Mouse (Mus musculus) lung, postnatal 14 days (tissue): Measurements from ENCODE around the gene Gmds.

Experiments
- DNase-seq: peaks from one replicate; pipeline ENCODE4 v3.0.0; 2021

The Gmds gene

DNA sequence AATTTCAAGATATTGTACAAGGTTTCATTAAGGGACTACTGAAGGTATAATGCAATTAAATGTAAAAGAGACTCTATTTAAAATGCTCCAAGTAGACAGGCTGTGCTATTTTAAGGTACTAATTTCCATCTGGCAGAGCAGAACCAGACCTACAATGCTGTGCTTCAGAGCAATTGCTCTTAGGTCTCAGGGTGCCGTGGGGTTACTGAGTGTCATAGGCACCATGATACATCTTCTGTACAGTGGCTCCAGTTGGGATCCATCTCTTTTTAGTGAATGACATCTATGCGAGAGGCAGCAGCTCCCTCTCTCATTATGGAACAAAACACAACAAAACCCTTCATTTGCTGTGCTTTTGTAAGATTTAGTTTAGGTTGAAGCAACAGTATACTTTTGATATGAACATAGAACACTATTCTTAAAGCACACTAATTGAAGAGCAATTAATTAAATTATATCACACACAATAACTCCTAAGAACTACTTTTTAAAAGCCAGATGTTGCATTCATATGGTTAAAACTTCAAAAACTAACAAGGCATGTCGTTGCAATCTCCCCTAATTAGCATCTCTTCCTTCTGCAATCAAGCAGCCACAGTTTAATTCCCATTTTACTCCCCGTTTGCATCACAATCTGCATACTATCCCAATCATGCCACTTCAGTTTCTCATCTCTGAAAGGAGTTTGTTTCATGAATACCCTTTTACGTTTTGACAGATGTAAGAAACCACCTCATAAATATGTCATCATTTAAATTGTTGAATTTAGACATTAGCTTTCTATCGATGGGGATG is 317.9 kb downstream of the Gmds start:
- no peak for DNase-seq

DNA sequence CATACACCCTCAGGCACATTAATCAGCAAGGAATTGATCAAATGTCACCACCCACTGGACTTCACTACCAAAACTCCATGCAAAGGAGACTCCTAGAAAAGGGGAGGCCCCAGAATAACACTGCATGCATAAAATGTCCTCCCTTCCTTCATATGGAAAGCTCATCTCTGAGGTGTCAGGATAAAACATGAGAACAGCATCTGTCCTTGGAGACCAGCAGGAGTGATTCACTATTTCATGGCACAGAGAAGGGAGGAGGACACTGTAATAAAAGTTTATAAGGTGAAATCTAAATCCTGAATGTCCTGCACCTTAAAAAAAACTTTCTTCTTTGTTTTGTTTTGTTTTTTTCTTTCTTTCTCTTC is 319.3 kb downstream of the Gmds start:
- no peak for DNase-seq

DNA sequence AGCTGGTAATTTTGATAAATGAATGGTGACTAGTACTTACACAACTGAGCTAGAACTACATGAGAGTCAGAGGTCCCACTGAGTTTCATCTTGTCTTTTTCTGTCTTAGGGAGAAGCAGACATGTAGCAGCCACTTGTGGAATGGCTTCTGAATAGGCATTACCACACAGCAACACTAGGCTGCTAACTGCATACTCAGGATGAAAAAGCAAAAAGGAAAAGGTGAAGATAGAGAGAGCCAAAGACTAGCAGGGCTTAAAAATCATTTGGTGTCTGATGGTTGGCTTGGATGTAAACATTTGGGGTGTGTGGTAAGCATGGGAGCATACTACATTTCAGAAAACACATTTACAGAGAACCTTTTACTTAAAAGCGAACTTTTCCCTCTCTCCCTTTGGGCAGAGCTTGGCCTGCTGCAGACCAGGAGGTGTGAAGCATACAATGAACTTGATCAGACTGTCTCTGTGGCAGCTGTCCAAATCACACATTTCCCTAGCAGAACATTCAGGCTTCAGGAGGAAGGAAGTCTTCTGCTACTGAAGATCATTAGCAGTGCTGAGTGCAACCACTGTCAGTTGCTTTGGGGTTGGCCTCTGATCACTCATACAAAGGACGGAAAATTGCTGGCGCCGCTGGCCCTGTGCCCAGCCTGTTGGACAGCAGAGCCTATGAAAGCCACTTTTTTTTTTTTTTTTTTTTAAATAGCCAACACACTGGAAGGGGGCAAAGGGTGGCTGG is 319.9 kb downstream of the Gmds start:
- peak; percentile 74 for DNase-seq

- DNase-seq, result no peak
Observed at GRCm38 (mm10) chr13:32008802-32009201, 329.7 kb downstream of the Gmds start.

DNA sequence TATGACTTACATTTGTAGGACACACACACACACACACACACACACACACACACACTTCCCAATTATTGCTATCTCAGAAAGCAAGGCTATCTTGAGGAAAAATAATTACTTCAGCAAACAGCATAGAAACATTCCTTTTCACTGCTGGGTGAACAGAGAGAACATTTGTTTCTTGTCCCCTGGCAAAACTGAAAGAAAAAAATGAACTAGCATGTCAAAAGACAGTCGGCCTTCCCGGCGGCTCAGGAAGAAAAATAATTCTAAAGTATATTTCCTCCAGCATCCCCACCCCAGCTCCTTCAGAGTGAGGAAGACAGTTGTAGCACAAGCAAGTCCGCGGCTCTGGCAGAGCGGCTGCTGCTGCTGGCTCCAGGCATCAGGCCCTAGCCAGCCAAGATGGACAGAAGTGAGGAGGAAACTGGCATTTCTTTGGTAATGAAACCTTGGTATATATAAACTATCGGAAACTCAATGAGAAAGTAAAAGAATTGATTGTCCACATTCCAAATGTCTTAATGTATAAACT is 330.4 kb downstream of the Gmds start:
- DNase-seq, result no peak

- no peak for DNase-seq
Observed at GRCm38 (mm10) chr13:31993391-31993790, 345.1 kb downstream of the Gmds start.

DNA sequence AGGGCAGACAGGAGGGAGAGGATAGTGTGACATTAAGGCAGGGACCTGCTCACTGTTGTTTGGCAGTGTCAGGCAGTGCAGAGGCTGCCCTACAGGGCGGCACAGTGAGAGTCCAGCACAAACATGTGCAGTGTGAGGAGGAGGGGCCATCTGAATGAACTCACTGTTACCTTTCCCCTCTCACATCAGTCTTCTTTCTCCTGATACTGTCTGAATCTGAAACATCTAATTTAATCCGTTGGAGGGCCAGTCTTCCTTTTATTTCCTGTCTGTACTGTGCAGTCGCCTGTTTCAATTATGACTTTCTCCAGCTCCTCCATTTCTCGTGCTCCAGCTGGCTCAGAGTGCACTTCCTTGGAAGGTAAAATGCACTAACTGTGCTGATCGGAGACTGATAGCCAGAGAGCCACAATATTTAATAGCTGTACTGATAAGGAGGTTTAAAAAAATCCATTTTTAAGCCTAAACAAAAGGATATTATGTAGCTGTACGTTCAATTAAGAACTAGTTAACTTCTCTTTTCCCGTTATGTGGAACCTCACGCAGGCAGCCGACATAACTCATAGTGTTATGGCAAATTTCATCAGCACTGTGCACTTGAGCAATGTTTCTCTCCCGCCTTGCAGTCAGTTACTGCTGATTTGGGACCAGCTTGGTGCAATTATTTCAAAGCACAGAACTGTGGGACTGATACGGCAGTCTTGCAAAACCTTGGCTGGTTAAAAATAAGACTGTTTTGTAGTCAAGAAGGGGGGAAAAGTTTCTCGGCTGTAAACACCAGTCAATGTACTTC is 345.9 kb downstream of the Gmds start:
- peak; percentile 14 for DNase-seq

GRCm38 (mm10) chr13:31981198-31981597 is 357.3 kb downstream of the Gmds start:
- DNase-seq, result no peak

DNA sequence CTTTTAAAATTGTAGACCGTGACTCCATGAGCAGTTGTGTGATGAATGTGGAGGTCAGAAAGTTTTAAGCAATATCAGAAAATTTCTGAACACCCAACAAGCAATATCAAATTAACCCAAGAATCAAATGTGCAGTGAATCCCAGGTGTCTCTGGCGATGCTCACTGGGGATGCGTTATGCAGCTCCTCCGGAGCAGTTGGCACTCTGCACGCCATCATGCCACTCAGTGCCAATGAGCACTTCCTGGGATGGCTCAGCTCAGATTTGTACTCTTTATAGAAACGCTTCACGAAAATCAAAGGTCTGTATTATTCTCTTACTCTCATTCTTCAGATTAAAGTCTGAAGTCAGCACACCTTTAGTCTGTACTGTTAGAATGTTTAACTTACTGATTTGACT is 360.4 kb downstream of the Gmds start:
- DNase-seq, result no peak

DNA sequence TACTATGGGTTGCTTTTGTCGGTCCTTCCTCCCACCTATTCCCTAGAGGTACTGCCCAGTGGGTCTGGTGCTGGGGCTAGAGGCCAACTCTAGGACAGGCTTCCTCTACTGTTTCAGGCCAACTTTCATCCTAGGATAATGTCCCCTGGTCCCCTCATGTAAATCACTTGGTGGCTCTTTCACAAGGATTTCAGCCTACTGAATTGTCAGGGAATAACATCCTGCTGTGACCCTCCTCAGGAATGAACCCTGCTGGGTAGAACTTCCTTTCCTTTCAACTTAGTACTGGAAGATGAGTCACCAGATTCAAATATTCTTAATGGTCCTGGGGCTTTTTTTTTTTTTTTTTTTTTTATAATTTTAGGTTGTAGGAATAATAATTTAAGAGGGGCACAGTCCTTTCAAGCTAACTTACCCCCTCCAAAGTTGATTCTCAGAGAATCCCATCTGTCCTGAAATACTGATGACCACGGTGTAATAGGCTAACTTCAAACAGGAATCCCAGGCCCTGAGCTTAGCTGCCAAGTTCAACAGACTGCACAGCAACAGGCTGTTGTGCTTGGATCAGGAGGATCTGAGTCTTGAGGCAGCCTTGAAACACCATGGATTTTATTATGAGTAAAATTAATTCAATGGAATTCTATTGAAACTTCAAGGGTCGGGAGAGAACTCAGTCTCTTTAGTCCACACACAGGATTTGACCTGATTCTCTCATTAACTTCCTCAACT is 363.6 kb downstream of the Gmds start:
- DNase-seq, result no peak

DNA sequence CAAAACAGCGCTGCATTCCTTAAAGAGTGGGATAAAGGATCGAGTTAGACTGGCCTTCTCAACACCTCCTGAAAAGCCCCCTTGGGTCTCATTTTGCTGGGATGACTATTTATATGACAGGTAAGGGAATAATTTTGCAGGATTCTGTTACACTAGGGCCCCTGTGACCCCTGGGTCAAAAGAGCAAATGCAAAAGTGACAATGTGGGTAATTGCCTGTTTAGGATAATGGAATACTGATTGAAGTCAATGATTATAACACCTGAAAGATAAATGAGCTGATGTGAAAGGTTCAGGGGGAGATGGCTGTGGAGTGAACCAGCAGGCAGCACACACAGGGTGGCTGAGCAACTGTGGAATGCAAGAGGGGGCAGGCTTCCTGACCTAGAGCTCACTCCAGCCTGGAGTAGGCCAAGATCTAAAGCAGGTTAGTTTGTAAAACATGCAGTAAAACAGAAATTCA is 367.5 kb downstream of the Gmds start:
- no peak for DNase-seq

DNA sequence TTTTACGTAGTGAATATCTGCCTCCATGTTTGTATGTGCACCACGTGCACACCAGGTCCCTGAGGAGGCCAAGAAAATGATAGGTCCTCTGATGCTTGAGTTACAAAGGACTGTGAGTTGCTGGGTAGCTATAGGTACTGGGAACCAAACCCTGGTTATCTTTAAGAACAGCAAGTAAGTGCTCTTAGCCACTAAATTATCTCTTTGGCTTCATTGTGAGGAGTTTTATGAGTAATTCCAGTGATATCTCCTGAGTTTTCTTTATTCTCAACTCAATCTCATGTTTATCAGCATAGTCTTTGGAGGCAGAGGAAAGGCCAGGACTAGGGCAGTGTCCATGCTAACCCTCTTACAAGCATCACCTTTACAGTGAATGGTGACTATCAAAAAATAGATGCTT is 370.3 kb downstream of the Gmds start:
- no peak for DNase-seq

DNA sequence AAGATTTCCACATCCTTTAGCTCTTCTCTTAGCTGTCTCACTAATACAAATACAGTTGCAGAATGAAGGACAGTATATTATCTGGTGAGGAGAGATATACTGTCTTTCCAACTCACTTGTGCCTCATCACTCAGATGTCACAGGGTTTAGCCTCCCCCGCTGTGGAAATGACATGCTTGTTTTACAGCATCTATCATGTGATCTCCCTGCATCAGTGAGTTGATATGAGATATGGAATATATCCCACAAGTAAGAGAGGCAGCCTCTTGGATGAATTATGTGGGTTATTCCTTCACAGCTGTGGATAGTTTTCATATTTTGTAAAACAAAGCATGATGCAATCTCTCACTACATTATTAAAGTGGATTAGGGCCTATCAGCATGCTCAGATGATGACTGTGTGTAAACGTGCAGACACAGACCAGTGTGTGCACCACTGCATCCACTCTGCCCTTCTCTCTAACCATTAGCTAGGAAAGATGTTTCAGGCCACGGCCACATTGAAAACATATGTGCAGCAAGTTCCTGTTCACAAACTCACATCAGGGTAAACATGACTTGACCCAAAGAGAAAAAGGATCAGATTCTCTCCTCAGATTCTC is 371.5 kb downstream of the Gmds start:
- DNase-seq, result no peak

- no peak for DNase-seq
Observed at GRCm38 (mm10) chr13:31960514-31960913, 378.0 kb downstream of the Gmds start.

- no peak for DNase-seq
Observed at GRCm38 (mm10) chr13:31958346-31959335, 379.9 kb downstream of the Gmds start.

GRCm38 (mm10) chr13:31956584-31956983 is 382.0 kb downstream of the Gmds start:
- DNase-seq, result peak; percentile 62

DNA sequence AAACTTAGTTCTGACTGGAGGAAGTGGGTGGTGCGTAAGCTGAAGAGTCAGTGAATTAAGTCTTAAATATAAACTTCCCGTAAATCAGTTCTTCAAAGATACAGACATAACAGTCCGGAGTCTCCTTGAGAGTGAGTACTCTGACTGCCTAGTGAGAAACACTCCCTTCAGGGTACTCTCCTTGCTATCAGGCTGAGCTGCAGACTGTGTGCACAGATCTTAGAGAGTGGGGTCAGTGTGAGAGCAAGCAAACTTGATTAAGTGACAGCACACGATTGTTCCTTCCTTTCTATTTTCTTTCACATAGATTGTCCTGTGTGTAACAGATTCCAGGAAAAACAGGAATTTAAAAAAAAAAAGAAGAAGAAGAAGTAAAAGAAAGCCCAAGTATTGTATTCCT is 382.4 kb downstream of the Gmds start:
- no peak for DNase-seq

- DNase-seq, result no peak
Observed at GRCm38 (mm10) chr13:31955171-31955570, 383.4 kb downstream of the Gmds start.

DNA sequence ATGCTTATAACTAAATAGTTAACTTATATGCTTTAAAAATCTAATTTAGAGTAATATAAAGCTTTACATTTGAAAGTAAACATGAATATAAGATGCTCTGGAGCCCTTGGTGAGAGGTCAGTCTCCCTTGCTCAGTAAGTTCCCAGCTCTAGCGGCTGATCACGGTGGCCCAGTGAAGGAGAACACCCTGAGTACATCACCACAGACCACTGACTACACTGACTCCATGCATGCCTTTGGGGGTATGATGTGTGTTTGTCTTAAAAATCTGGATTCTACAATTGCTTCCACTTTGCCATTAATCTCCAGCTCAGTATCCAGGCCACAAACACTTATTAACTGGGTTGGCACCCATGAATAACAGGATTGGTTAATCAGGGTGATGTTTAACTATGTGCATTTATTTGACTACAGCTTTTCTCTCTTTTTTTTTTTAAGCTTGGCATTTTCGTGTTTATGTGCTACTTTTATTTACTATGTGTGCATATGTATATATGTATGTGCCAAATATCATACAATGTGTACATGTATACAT is 393.8 kb downstream of the Gmds start:
- DNase-seq, result no peak

- DNase-seq, result no peak
Observed at GRCm38 (mm10) chr13:31943482-31944275, 394.9 kb downstream of the Gmds start.
